Mouse (Mus musculus) testis, adult 2 months (tissue): ENCODE results near the gene Capns1. TPM values are rescaled to one million over a fixed set of nuclear protein-coding genes. Genes with fewer than 3 reads are reported as not detected.
"Not testable (repeated sequence)": the region's sequence is repeated elsewhere in the genome, so short reads cannot be mapped to it uniquely, and the experiment has no call there.

ENCODE experiments used
- H3K27ac ChIP-seq: fragments of 200-500 bp; 2 replicates; pipeline ENCODE4 v1.5.1; 2012; ENCODE audit warnings: low read depth, low read length; ENCODE audit not compliant: control insufficient read depth, insufficient read depth
- H3K27me3 ChIP-seq: fragments of 200-500 bp; 2 replicates; pipeline ENCODE4 v1.6.1; 2012; ENCODE audit warnings: mild to moderate bottlenecking, low read length, moderate library complexity; ENCODE audit not compliant: control insufficient read depth, insufficient read depth
- H3K36me3 ChIP-seq: fragments of 200-500 bp; 2 replicates; pipeline ENCODE4 v1.6.1; 2012; ENCODE audit warnings: mild to moderate bottlenecking, low read length; ENCODE audit not compliant: control insufficient read depth, insufficient read depth
- H3K4me1 ChIP-seq: fragments of 200-500 bp; 2 replicates; pipeline ENCODE4 v1.6.1; 2012; ENCODE audit warnings: low read length; ENCODE audit not compliant: control insufficient read depth, insufficient read depth
- H3K4me3 ChIP-seq: fragments of 200-500 bp; 2 replicates; pipeline ENCODE4 v1.5.1; 2012; ENCODE audit warnings: low read depth, mild to moderate bottlenecking, low read length, moderate library complexity, mixed read lengths; ENCODE audit not compliant: control insufficient read depth
- CTCF ChIP-seq: fragments of 200-500 bp; IDR thresholded peaks from 2 replicates; pipeline ENCODE4 v1.5.1; 2012; ENCODE audit warnings: low read depth, mild to moderate bottlenecking, inconsistent platforms, low read length, moderate library complexity; ENCODE audit not compliant: control insufficient read depth, insufficient read depth, insufficient replicate concordance
- POLR2A ChIP-seq: fragments of 200-500 bp; IDR thresholded peaks from 2 replicates; pipeline ENCODE4 v1.6.1; 2012; ENCODE audit warnings: low read depth, mild to moderate bottlenecking, inconsistent platforms, low read length, moderate library complexity; ENCODE audit not compliant: control insufficient read depth
- polyA plus RNA-seq: library from polyadenylated mRNA; depleted of rRNA; stranded (reverse); fragments of >200 nt; gene quantifications from 2 replicates; pipeline ENCODE4 v1.2.3, GENCODE M21; 2012

Gene Capns1
- polyA plus RNA-seq, 1 experiment, result 592 TPM

GRCm38 (mm10) chr7:30184641-30185348 lies 13.8 kb downstream of the Capns1 start:
- Histone ChIP-seq H3K27ac (0 out of 2 replicates have a peak overlapping the region, but pooled peaks have one; percentile 3), H3K4me3 (no peak overlapping the region), H3K4me1 (peaks cover 9% of the 10 kb centered on the region), H3K36me3 (0 out of 2 replicates have a peak, but pooled peaks cover 2% of the 10 kb centered on the region), H3K27me3 (no peaks in the 10 kb centered on the region)
- no peak for TF ChIP-seq POLR2A
- TF ChIP-seq CTCF, result no peak

- H3K27me3 ChIP-seq, result no peaks in the 10 kb centered on the region
- H3K27ac ChIP-seq, result 0 out of 2 replicates have a peak within 1 kb of the TSS, but pooled peaks have one; percentile 3
- no peak for TF ChIP-seq CTCF
- TF ChIP-seq POLR2A, result peak; percentile 38; the same call in 1 of the 2 replicates
- H3K36me3 ChIP-seq, result 0 out of 2 replicates have a peak, but pooled peaks cover 2% of the 10 kb centered on the region
- peak within 1 kb of the TSS; percentile 49 for H3K4me3 ChIP-seq
- H3K4me1 ChIP-seq, result peaks cover 9% of the 10 kb centered on the region
Observed at GRCm38 (mm10) chr7:30183879-30184289, 14.7 kb downstream of the Capns1 start, which contains the start of gene Cox7a1. Gene Cox7a1 (plus strand): TSS chr7:30184144.

- not testable (repeated sequence) for H3K27ac ChIP-seq, H3K36me3 ChIP-seq, H3K4me3 ChIP-seq, H3K27me3 ChIP-seq, H3K4me1 ChIP-seq
Observed at GRCm38 (mm10) chr7:30183189-30183588, 15.4 kb downstream of the Capns1 start.

DNA sequence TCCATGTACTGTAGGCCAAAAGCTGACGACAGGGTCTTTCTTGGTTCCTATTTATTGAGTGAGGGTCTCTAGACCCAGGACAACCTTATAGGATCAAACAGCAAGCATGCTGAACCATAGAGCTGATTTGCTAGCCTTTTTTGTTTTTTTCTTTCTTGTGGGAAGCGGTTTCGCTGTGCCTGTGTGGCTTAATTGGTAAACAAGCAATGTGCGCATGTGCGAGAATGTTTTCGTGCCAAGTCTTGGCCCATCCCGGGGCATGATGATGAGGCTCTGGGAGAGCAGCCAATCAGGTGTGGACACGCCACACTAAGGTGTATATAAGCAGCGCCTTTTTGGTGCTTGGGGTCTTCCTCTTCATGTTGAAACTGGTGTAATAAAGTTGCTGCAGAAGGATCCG lies 16.7 kb downstream of the Capns1 start:
- not testable (repeated sequence) for H3K36me3 ChIP-seq, H3K27me3 ChIP-seq, H3K4me1 ChIP-seq, H3K4me3 ChIP-seq
- H3K27ac ChIP-seq, result peak overlapping the region; percentile 61

DNA sequence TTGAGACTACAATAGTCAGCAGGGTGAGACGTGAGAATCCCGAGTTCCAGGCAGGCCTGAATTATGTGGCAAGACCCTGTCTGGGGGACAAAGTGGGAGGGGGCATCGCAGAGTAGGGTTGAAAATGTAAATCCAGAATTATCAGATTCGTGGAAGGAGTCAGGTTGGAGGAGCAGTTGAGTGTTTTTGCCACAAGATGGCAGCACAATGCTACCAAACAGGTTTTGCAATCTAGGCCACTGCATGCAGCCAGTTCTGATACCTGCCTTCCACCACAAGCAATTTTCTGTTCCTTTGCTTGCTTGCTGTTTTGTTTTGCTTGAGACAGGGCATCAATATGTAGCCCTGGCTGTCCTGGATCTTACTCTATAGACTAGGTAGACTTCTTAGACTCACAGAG lies 17.3 kb downstream of the Capns1 start:
- H3K36me3 ChIP-seq, result no peaks in the 10 kb centered on the region
- H3K27me3 ChIP-seq, result no peaks in the 10 kb centered on the region
- peak overlapping the region; percentile 61 for H3K27ac ChIP-seq
- peaks cover 9% of the 10 kb centered on the region for H3K4me1 ChIP-seq
- H3K4me3 ChIP-seq, result no peak overlapping the region
- peak; percentile 33; the same call in 1 of the 2 replicates for TF ChIP-seq CTCF
- no peak for TF ChIP-seq POLR2A

- Histone ChIP-seq H3K4me3 (no peak overlapping the region), H3K27ac (no peak overlapping the region), H3K36me3 (no peaks in the 10 kb centered on the region), H3K27me3 (no peaks in the 10 kb centered on the region), H3K4me1 (no peaks in the 10 kb centered on the region)
- TF ChIP-seq POLR2A, result no peak
- no peak for TF ChIP-seq CTCF
Observed at GRCm38 (mm10) chr7:30178256-30178655, 20.4 kb downstream of the Capns1 start.

- H3K27ac ChIP-seq, result no peak overlapping the region
- no peaks in the 10 kb centered on the region for H3K4me1 ChIP-seq
- no peak overlapping the region for H3K4me3 ChIP-seq
- no peak for TF ChIP-seq CTCF
- no peak for TF ChIP-seq POLR2A
- no peaks in the 10 kb centered on the region for H3K27me3 ChIP-seq
- H3K36me3 ChIP-seq, result no peaks in the 10 kb centered on the region
Observed at GRCm38 (mm10) chr7:30176474-30176873, 22.1 kb downstream of the Capns1 start.
